Mouse (Mus musculus): ENCODE measurements around the gene Trim41. TPM values are rescaled to one million over a fixed set of nuclear protein-coding genes. Genes with fewer than 3 reads are reported as not detected.
"Not testable (repeated sequence)": the region's sequence is repeated elsewhere in the genome, so short reads cannot be mapped to it uniquely, and the experiment has no call there.

Gene Trim41
- polyA plus RNA-seq, 1 experiment, result 95.5 TPM

GRCm38 (mm10) chr11:48796290-48796689, 20.9 kb downstream of the Trim41 start:
- H3K4me3 ChIP-seq (ENCODE audit: control insufficient read depth, low read depth, low read length), result no peak overlapping the region
- TF ChIP-seq POLR2A (IDR thresholded peaks at IDR 0.05; ENCODE audit: control insufficient read depth, low read depth, low read length) (no peak), CTCF (IDR thresholded peaks at IDR 0.05; ENCODE audit: control insufficient read depth, insufficient read depth, insufficient replicate concordance, low read depth, low read length) (no peak)

GRCm38 (mm10) chr11:48795221-48795620, 21.9 kb downstream of the Trim41 start:
- Histone ChIP-seq H3K36me3 (ENCODE audit: control insufficient read depth, insufficient read depth, low read length) (no peaks in the 10 kb centered on the region), H3K4me1 (ENCODE audit: control insufficient read depth, insufficient read depth, low read length) (peaks cover 3% of the 10 kb centered on the region), H3K27me3 (ENCODE audit: control insufficient read depth, insufficient read depth, low read length) (no peaks in the 10 kb centered on the region), H3K27ac (ENCODE audit: control insufficient read depth, insufficient read depth, low read depth, low read length) (no peak overlapping the region), H3K4me3 (ENCODE audit: control insufficient read depth, low read depth, low read length) (no peak overlapping the region)
- TF ChIP-seq CTCF (IDR thresholded peaks at IDR 0.05; ENCODE audit: control insufficient read depth, insufficient read depth, insufficient replicate concordance, low read depth, low read length) (no peak), POLR2A (IDR thresholded peaks at IDR 0.05; ENCODE audit: control insufficient read depth, low read depth, low read length) (no peak)

More at GRCm38 (mm10) chr11:48796290-48796689, 20.9 kb downstream of the Trim41 start:
- peaks cover 2% of the 10 kb centered on the region for H3K4me1 ChIP-seq (ENCODE audit: control insufficient read depth, insufficient read depth, low read length)
- H3K27ac ChIP-seq (ENCODE audit: control insufficient read depth, insufficient read depth, low read depth, low read length), result no peak overlapping the region
- H3K36me3 ChIP-seq (ENCODE audit: control insufficient read depth, insufficient read depth, low read length), result no peaks in the 10 kb centered on the region
- H3K27me3 ChIP-seq (ENCODE audit: control insufficient read depth, insufficient read depth, low read length), result no peaks in the 10 kb centered on the region

GRCm38 (mm10) chr11:48793184-48793583, 24.0 kb downstream of the Trim41 start:
- TF ChIP-seq CTCF (IDR thresholded peaks at IDR 0.05; ENCODE audit: control insufficient read depth, insufficient read depth, insufficient replicate concordance, low read depth, low read length) (no peak), POLR2A (IDR thresholded peaks at IDR 0.05; ENCODE audit: control insufficient read depth, low read depth, low read length) (no peak)
- no peak overlapping the region for H3K4me3 ChIP-seq (ENCODE audit: control insufficient read depth, low read depth, low read length)
- no peak overlapping the region for H3K27ac ChIP-seq (ENCODE audit: control insufficient read depth, insufficient read depth, low read depth, low read length)
- no peaks in the 10 kb centered on the region for H3K27me3 ChIP-seq (ENCODE audit: control insufficient read depth, insufficient read depth, low read length)
- H3K36me3 ChIP-seq (ENCODE audit: control insufficient read depth, insufficient read depth, low read length), result no peaks in the 10 kb centered on the region
- peaks cover 6% of the 10 kb centered on the region; the same call in 1 of the 2 replicates for H3K4me1 ChIP-seq (ENCODE audit: control insufficient read depth, insufficient read depth, low read length)

GRCm38 (mm10) chr11:48791894-48792293, 25.3 kb downstream of the Trim41 start:
- not testable (repeated sequence) for H3K27ac ChIP-seq (ENCODE audit: control insufficient read depth, insufficient read depth, low read depth, low read length); H3K4me3 ChIP-seq (ENCODE audit: control insufficient read depth, low read depth, low read length); H3K27me3 ChIP-seq (ENCODE audit: control insufficient read depth, insufficient read depth, low read length); H3K36me3 ChIP-seq (ENCODE audit: control insufficient read depth, insufficient read depth, low read length); H3K4me1 ChIP-seq (ENCODE audit: control insufficient read depth, insufficient read depth, low read length)

- Histone ChIP-seq H3K36me3 (ENCODE audit: control insufficient read depth, insufficient read depth, low read length) (no peaks in the 10 kb centered on the region), H3K27me3 (ENCODE audit: control insufficient read depth, insufficient read depth, low read length) (no peaks in the 10 kb centered on the region), H3K4me3 (ENCODE audit: control insufficient read depth, low read depth, low read length) (no peak overlapping the region; the same call in 1 of the 2 replicates), H3K4me1 (ENCODE audit: control insufficient read depth, insufficient read depth, low read length) (peaks cover 10% of the 10 kb centered on the region; the same call in 1 of the 2 replicates), H3K27ac (ENCODE audit: control insufficient read depth, insufficient read depth, low read depth, low read length) (no peak overlapping the region)
- TF ChIP-seq POLR2A (IDR thresholded peaks at IDR 0.05; ENCODE audit: control insufficient read depth, low read depth, low read length) (no peak), CTCF (IDR thresholded peaks at IDR 0.05; ENCODE audit: control insufficient read depth, insufficient read depth, insufficient replicate concordance, low read depth, low read length) (no peak)
Observed at GRCm38 (mm10) chr11:48790946-48791345, 26.2 kb downstream of the Trim41 start.

GRCm38 (mm10) chr11:48789973-48790823, 27.0 kb downstream of the Trim41 start:
- Histone ChIP-seq H3K4me1 (ENCODE audit: control insufficient read depth, insufficient read depth, low read length) (peaks cover 10% of the 10 kb centered on the region; the same call in 1 of the 2 replicates), H3K27ac (ENCODE audit: control insufficient read depth, insufficient read depth, low read depth, low read length) (no peak overlapping the region), H3K4me3 (ENCODE audit: control insufficient read depth, low read depth, low read length) (no peak overlapping the region), H3K36me3 (ENCODE audit: control insufficient read depth, insufficient read depth, low read length) (no peaks in the 10 kb centered on the region), H3K27me3 (ENCODE audit: control insufficient read depth, insufficient read depth, low read length) (no peaks in the 10 kb centered on the region)
- TF ChIP-seq CTCF (IDR thresholded peaks at IDR 0.05; ENCODE audit: control insufficient read depth, insufficient read depth, insufficient replicate concordance, low read depth, low read length) (peak; percentile 72; the same call in 1 of the 2 replicates), POLR2A (IDR thresholded peaks at IDR 0.05; ENCODE audit: control insufficient read depth, low read depth, low read length) (no peak)

- no peak for TF ChIP-seq POLR2A (IDR thresholded peaks at IDR 0.05; ENCODE audit: control insufficient read depth, low read depth, low read length)
- no peak for TF ChIP-seq CTCF (IDR thresholded peaks at IDR 0.05; ENCODE audit: control insufficient read depth, insufficient read depth, insufficient replicate concordance, low read depth, low read length)
- Histone ChIP-seq H3K4me1 (ENCODE audit: control insufficient read depth, insufficient read depth, low read length) (peaks cover 10% of the 10 kb centered on the region; the same call in 1 of the 2 replicates), H3K27me3 (ENCODE audit: control insufficient read depth, insufficient read depth, low read length) (no peaks in the 10 kb centered on the region), H3K4me3 (ENCODE audit: control insufficient read depth, low read depth, low read length) (no peak overlapping the region), H3K27ac (ENCODE audit: control insufficient read depth, insufficient read depth, low read depth, low read length) (no peak overlapping the region), H3K36me3 (ENCODE audit: control insufficient read depth, insufficient read depth, low read length) (no peaks in the 10 kb centered on the region)
Observed at GRCm38 (mm10) chr11:48789215-48789614, 27.9 kb downstream of the Trim41 start.
